Mouse (Mus musculus) myocyte (in vitro differentiated cells): ENCODE measurements around the gene Paxx. TPM values are rescaled to one million over a fixed set of nuclear protein-coding genes. Genes with fewer than 3 reads are reported as not detected.
"Not testable (repeated sequence)": the region's sequence is repeated elsewhere in the genome, so short reads cannot be mapped to it uniquely, and the experiment has no call there.

ENCODE experiments used
- H3K27me3 ChIP-seq: one replicate; pipeline ENCODE4 v1.6.1; 2011; ENCODE audit not compliant: control insufficient read depth, insufficient read depth, insufficient read length
- H3K36me3 ChIP-seq: one replicate; pipeline ENCODE4 v1.6.1; 2011; ENCODE audit not compliant: control insufficient read depth, insufficient read depth
- H3K4me2 ChIP-seq: one replicate; pipeline ENCODE4 v1.6.1; 2011; ENCODE audit warnings: low read depth, control low read depth
- H3K4me3 ChIP-seq: one replicate; pipeline ENCODE4 v1.5.1; 2011; ENCODE audit warnings: mild to moderate bottlenecking, control low read depth, moderate library complexity
- H3K79me2 ChIP-seq: one replicate; pipeline ENCODE4 v1.6.1; 2011; ENCODE audit not compliant: control insufficient read depth, insufficient read depth
- H3ac ChIP-seq: one replicate; pipeline ENCODE4 v1.6.1; 2011; ENCODE audit not compliant: control insufficient read depth, insufficient read length
- CEBPB ChIP-seq: IDR thresholded peaks from 2 replicates; pipeline ENCODE4 v1.6.1; 2011; ENCODE audit warnings: mild to moderate bottlenecking, moderate library complexity; ENCODE audit not compliant: poor library complexity, insufficient read depth, severe bottlenecking
- E2F4 ChIP-seq: IDR thresholded peaks from one replicate; pipeline ENCODE4 v1.6.1; 2011; ENCODE audit warnings: mild to moderate bottlenecking, control low read depth, moderate library complexity; ENCODE audit not compliant: insufficient read depth
- MAX ChIP-seq: IDR thresholded peaks from one replicate; pipeline ENCODE4 v1.6.1; 2011; ENCODE audit warnings: low read depth, mild to moderate bottlenecking, control low read depth
- MYOD1 ChIP-seq, 3 experiments: IDR thresholded peaks; one replicate each; pipeline ENCODE4 v1.6.1; 2011; ENCODE audit warnings: control low read depth in 2 of 3, low read depth in 2 of 3, mild to moderate bottlenecking in 2 of 3, moderate library complexity in 1 of 3; ENCODE audit not compliant: insufficient read length in 2 of 3, control insufficient read depth in 1 of 3
- MYOG ChIP-seq, 3 experiments: IDR thresholded peaks; one replicate each; pipeline ENCODE4 v1.6.1; 2011; ENCODE audit warnings: control low read depth in 2 of 3, low read depth in 2 of 3, mild to moderate bottlenecking in 2 of 3; ENCODE audit not compliant: insufficient read length in 2 of 3, control insufficient read depth in 1 of 3, insufficient read depth in 1 of 3
- POLR2A ChIP-seq: IDR thresholded peaks from one replicate; pipeline ENCODE4 v1.6.1; 2011; ENCODE audit warnings: low read depth, mild to moderate bottlenecking, control low read depth, moderate library complexity; ENCODE audit not compliant: insufficient read length
- POLR2AphosphoS2 ChIP-seq: IDR thresholded peaks from one replicate; pipeline ENCODE4 v1.6.1; 2011; ENCODE audit warnings: low read depth, control low read depth; ENCODE audit not compliant: insufficient read length
- REST ChIP-seq: IDR thresholded peaks from one replicate; pipeline ENCODE4 v1.6.1; 2011; ENCODE audit warnings: mild to moderate bottlenecking, control low read depth, moderate library complexity; ENCODE audit not compliant: insufficient read depth, insufficient read length
- SRF ChIP-seq: IDR thresholded peaks from one replicate; pipeline ENCODE4 v1.6.1; 2011; ENCODE audit warnings: low read depth; ENCODE audit not compliant: control insufficient read depth, insufficient read length
- TCF12 ChIP-seq: IDR thresholded peaks from one replicate; pipeline ENCODE4 v1.6.1; 2011; ENCODE audit warnings: mild to moderate bottlenecking, control low read depth; ENCODE audit not compliant: poor library complexity, insufficient read depth, severe bottlenecking
- TCF3 ChIP-seq: IDR thresholded peaks from one replicate; pipeline ENCODE4 v1.6.1; 2011; ENCODE audit warnings: low read depth, control low read depth; ENCODE audit not compliant: insufficient read length
- USF1 ChIP-seq: IDR thresholded peaks from one replicate; pipeline ENCODE4 v1.6.1; 2011; ENCODE audit warnings: low read depth, mild to moderate bottlenecking, control low read depth, moderate library complexity
- polyA plus RNA-seq: library from polyadenylated mRNA; unstranded; fragments of >200 nt; fragmentation: generic; extraction: Trizol; gene quantifications from one replicate; pipeline ENCODE4 v1.2.1, GENCODE M21; 2012; ENCODE audit warnings: missing spikeins

The Paxx gene
- polyA plus RNA-seq, 1 experiment = 64.3 TPM

DNA sequence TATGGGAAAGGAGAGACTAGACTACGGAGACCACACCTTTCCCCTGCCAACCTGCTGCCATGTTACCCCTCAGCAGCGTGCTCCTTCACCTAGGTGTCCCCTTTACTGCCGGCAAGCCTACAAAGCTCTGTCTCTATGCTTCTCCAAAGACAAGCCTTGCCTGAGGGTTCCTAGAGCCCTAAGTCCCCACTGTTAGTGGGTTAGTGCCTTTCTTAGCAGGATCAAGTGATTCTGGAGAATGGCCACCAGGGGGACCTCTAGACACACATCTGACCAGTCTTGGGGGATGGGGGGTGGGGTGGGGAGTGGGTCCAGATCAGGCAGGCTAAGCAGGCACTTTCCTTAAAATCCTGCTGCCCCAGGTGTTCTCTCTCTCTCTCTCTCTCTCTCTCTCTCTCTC, 39.0 kb downstream of the Paxx start:
- Histone ChIP-seq H3K4me2 (no peak overlapping the region), H3K4me3 (no peak overlapping the region), H3K36me3 (no peaks in the 10 kb centered on the region), H3K79me2 (no peaks in the 10 kb centered on the region), H3ac (no peak overlapping the region), H3K27me3 (peaks cover 10% of the 10 kb centered on the region)
- TF ChIP-seq E2F4 = no peak
- TF ChIP-seq CEBPB = no peak
- TF ChIP-seq TCF3 = no peak
- TF ChIP-seq POLR2A = no peak
- no peak for TF ChIP-seq MYOD1 (IDR thresholded peaks at IDR 0.05; ENCODE audit: control insufficient read depth in 1 of 3, insufficient read length in 2 of 3, low read depth in 2 of 3)
- TF ChIP-seq MAX = no peak
- TF ChIP-seq REST = no peak
- TF ChIP-seq TCF12 = no peak
- TF ChIP-seq SRF = no peak
- no peak for TF ChIP-seq MYOG (IDR thresholded peaks at IDR 0.05; ENCODE audit: control insufficient read depth in 1 of 3, insufficient read depth in 1 of 3, insufficient read length in 2 of 3, low read depth in 2 of 3)
- TF ChIP-seq USF1 = no peak
- TF ChIP-seq POLR2AphosphoS2 = no peak

DNA sequence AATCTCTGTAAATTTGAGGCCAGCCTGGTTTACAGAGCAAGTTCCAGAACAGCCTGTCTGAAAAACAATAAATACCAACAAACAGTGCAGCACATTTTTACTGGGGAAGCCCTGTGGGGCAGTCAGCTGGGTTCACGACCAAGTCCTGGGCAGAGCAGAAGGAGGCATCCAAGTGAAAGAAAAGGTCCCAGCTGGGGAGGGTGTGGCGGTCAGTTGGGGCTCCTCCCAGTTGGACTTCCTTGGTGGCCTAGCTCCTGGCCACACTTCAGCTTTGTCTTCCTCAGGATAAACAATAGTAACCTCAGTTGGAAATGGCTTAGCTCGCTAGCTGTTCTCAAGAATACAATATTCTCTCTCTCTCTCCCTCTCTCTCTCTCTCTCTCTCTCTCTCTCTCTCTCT, 43.5 kb downstream of the Paxx start:
- TF ChIP-seq TCF3 (no peak), MYOG (IDR thresholded peaks at IDR 0.05; ENCODE audit: control insufficient read depth in 1 of 3, insufficient read depth in 1 of 3, insufficient read length in 2 of 3, low read depth in 2 of 3) (no peak), E2F4 (no peak), POLR2A (no peak), CEBPB (no peak), POLR2AphosphoS2 (no peak), SRF (no peak), TCF12 (no peak), MAX (no peak), REST (no peak), MYOD1 (IDR thresholded peaks at IDR 0.05; ENCODE audit: control insufficient read depth in 1 of 3, insufficient read length in 2 of 3, low read depth in 2 of 3) (no peak), USF1 (no peak)
- Histone ChIP-seq H3K36me3 (no peaks in the 10 kb centered on the region), H3K4me2 (peak overlapping the region; percentile 67), H3ac (no peak overlapping the region), H3K4me3 (no peak overlapping the region), H3K27me3 (no peaks in the 10 kb centered on the region), H3K79me2 (no peaks in the 10 kb centered on the region)

DNA sequence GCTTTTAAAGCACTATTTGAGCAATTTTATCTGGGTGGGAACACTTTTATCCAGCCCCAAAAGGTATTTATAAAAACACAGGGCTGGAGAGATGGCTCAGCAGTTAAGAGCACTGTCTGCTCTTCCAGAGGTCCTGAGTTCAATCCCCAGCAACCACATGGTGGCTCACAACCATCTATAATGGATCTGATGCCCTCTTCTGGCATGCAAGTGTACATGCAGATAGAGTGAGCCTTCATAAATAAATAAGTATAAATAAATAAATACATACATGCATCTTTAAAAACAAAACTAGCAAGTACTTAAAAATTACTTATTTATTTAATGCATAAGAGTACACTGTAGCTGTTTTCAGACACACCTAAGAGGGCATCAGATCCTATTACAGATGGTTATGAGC, 47.5 kb downstream of the Paxx start:
- H3K36me3 ChIP-seq, H3K79me2 ChIP-seq, H3K4me2 ChIP-seq, H3K4me3 ChIP-seq, H3ac ChIP-seq, H3K27me3 ChIP-seq: not testable (repeated sequence)

DNA sequence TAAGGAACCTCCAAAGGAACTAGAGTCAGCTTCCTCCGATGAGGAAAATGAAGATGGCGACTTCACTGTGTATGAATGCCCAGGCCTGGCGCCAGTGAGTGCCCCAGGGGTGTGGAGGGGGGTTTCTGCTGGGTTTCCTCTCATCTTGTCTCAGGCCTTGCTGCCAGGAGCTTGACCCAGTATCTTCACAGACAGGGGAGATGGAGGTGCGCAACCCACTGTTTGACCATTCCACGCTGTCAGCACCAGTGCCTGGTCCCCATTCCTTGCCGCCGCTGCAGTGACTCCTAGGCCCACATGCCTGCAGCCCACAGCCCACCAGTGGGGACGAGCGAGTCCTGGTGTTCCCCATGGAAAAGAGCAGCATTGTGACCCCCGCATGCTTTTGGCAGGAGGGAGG, 52.0 kb downstream of the Paxx start:
- Histone ChIP-seq H3K36me3 (no peaks in the 10 kb centered on the region), H3K4me2 (no peak overlapping the region), H3K4me3 (no peak overlapping the region), H3K79me2 (no peaks in the 10 kb centered on the region), H3K27me3 (no peaks in the 10 kb centered on the region), H3ac (no peak overlapping the region)
- TF ChIP-seq POLR2A (no peak), POLR2AphosphoS2 (no peak), CEBPB (no peak), MAX (no peak), TCF12 (no peak), REST (no peak), SRF (no peak)

Other genes starting within 250 kb of the Paxx start
- 55.8 TPM for gene Nelfb, start 249.6 kb downstream of the Paxx start, polyA plus RNA-seq
- gene Stpg3, start 246.5 kb downstream of the Paxx start, polyA plus RNA-seq = not detected
- 0.48 TPM for gene Fam166a, start 242.3 kb downstream of the Paxx start, polyA plus RNA-seq
- 359 TPM for gene Tubb4b, start 236.4 kb downstream of the Paxx start, polyA plus RNA-seq
- not detected for gene Slc34a3, start 226.7 kb downstream of the Paxx start, polyA plus RNA-seq
- not detected for gene Rnf224, start 224.3 kb downstream of the Paxx start, polyA plus RNA-seq
- 0.59 TPM for gene Rnf208, start 218.8 kb downstream of the Paxx start, polyA plus RNA-seq
- gene Cysrt1, start 218.6 kb downstream of the Paxx start, polyA plus RNA-seq = not detected
- gene AL732309.1, start 214.2 kb downstream of the Paxx start, polyA plus RNA-seq = 4.5 TPM
- gene Tmem203, start 205.7 kb downstream of the Paxx start, polyA plus RNA-seq = 47.2 TPM
- 5.5 TPM for gene Tprn, start 198.5 kb downstream of the Paxx start, polyA plus RNA-seq
- gene Ssna1, start 188.7 kb downstream of the Paxx start, polyA plus RNA-seq = 106 TPM
- gene Anapc2, start 188.6 kb downstream of the Paxx start, polyA plus RNA-seq = 97.9 TPM
- gene Tmem210, start 172.9 kb downstream of the Paxx start, polyA plus RNA-seq = 0.40 TPM
- gene Lrrc26, start 171.2 kb downstream of the Paxx start, polyA plus RNA-seq = 1.6 TPM
- 0.12 TPM for gene Grin1, start 141.9 kb downstream of the Paxx start, polyA plus RNA-seq
- 46.3 TPM for gene Man1b1, start 128.8 kb downstream of the Paxx start, polyA plus RNA-seq
- gene Dpp7, start 104.7 kb downstream of the Paxx start, polyA plus RNA-seq = 43.0 TPM
- gene Uap1l1, start 95.4 kb downstream of the Paxx start, polyA plus RNA-seq = 68.3 TPM
- 10.4 TPM for gene Sapcd2, start 88.8 kb downstream of the Paxx start, polyA plus RNA-seq
- 0.89 TPM for gene Entpd2, start 65.2 kb downstream of the Paxx start, polyA plus RNA-seq
- gene Npdc1, start 61.7 kb downstream of the Paxx start, polyA plus RNA-seq = 114 TPM
- 0.08 TPM for gene Fut7, start 37.8 kb downstream of the Paxx start, polyA plus RNA-seq
- gene Abca2, start 32.4 kb downstream of the Paxx start, polyA plus RNA-seq = 9.8 TPM
- gene Clic3, start 4.3 kb downstream of the Paxx start, polyA plus RNA-seq = 13.5 TPM
- 9.8 TPM for gene Ptgds, start 9.0 kb upstream of the Paxx start, polyA plus RNA-seq
- gene Lcn12, start 32.8 kb upstream of the Paxx start, polyA plus RNA-seq = not detected
- 53.6 TPM for gene Fbxw5, start 39.7 kb upstream of the Paxx start, polyA plus RNA-seq
- gene C8g, start 40.6 kb upstream of the Paxx start, polyA plus RNA-seq = 0.74 TPM
- 40.4 TPM for gene Traf2, start 85.8 kb upstream of the Paxx start, polyA plus RNA-seq
- 513 TPM for gene Edf1, start 96.8 kb upstream of the Paxx start, polyA plus RNA-seq
- gene Mamdc4, start 113.8 kb upstream of the Paxx start, polyA plus RNA-seq = 8.7 TPM
- gene Phpt1, start 114.1 kb upstream of the Paxx start, polyA plus RNA-seq = 108 TPM
- gene Ajm1, start 120.7 kb upstream of the Paxx start, polyA plus RNA-seq = 1.0 TPM
- 76.5 TPM for gene Rabl6, start 147.4 kb upstream of the Paxx start, polyA plus RNA-seq
- gene Ccdc183, start 156.6 kb upstream of the Paxx start, polyA plus RNA-seq = 0.13 TPM
- gene Tmem141, start 160.9 kb upstream of the Paxx start, polyA plus RNA-seq = 32.6 TPM
- 0.10 TPM for gene Fcna, start 166.9 kb upstream of the Paxx start, polyA plus RNA-seq
- not detected for gene Lcn8, start 192.0 kb upstream of the Paxx start, polyA plus RNA-seq
- gene Lcn5, start 196.9 kb upstream of the Paxx start, polyA plus RNA-seq = not detected
- gene Lcn6, start 215.7 kb upstream of the Paxx start, polyA plus RNA-seq = not detected
- not detected for gene Lcn10, start 221.6 kb upstream of the Paxx start, polyA plus RNA-seq
- not detected for gene Obp2a, start 238.9 kb upstream of the Paxx start, polyA plus RNA-seq
- 0.31 TPM for gene Bmyc, start 245.6 kb upstream of the Paxx start, polyA plus RNA-seq